Mouse (Mus musculus) spleen, embryonic (tissue): ENCODE data around the gene Smg1.

ENCODE experiments used
- CTCF ChIA-PET: fragments of 350-600 bp; sonication (Branson Sonifier 250); formaldehyde crosslinking; loops from one replicate; lab custom pipeline; 2022; lab: Charles Lee

The Smg1 gene

GRCm38 (mm10) chr7:118250482-118251160 lies 7.2 kb upstream of the Smg1 start:
- CTCF ChIA-PET: no interaction called here

GRCm38 (mm10) chr7:118249563-118249962 lies 6.1 kb upstream of the Smg1 start:
- CTCF ChIA-PET: interaction anchor here (0.6 kb wide), 1 partner anchor 804 kb away, joined by 3 read pairs; no protein-coding TSS in a partner anchor

DNA sequence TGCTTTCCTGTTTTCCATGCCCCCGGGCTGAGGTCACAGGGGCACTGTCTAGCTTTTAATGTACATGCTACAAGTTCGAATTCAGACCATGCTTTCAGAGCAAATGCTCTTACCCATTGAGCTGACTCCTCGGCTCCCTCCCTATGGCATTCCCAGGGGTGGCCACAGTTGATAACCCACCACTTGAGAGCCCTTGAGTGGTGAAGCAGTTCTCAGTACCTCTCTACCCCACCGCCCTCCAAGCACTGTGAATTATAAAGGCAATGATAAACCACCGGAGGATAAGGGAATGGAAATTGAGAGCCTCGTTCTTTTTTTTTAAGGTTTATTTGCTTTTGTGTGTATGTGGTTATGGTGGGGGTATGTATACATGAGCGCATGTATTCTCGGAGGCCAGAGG lies 4.6 kb upstream of the Smg1 start:
- CTCF ChIA-PET: interaction anchor here (1.0 kb wide), 1 partner anchor 15 kb away, joined by 7 read pairs; no protein-coding TSS in a partner anchor

DNA sequence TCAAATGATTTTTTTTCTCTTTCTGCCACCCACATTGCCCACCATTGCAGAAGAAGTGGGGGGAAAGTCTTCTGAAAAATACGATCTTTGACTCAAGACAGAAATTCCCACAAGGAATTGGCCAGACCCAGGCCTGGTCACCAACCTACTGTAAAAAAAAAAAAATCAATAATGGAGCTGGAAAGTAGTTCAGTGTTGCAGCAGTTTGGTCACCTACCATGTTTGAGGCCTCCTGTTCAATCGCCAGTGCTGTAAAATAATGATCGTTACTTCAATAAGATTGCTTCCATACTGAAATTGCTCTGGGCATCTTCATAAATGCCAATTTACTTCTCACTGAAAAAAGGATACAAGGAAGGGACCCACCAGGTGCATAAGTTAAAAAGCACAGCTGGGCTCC lies 1.8 kb upstream of the Smg1 start:
- CTCF ChIA-PET: interaction anchor here (0.7 to 1.6 kb wide), 2 partner anchors 31 to 441 kb away, joined by 3 to 5 read pairs; no protein-coding TSS in a partner anchor

- CTCF ChIA-PET: interaction anchor here (1.1 kb wide), 1 partner anchor 10 kb away, joined by 3 read pairs; no protein-coding TSS in a partner anchor
These were observed 508 bp downstream of the Smg1 start for GRCm38 (mm10) chr7:118242911-118243412.

DNA sequence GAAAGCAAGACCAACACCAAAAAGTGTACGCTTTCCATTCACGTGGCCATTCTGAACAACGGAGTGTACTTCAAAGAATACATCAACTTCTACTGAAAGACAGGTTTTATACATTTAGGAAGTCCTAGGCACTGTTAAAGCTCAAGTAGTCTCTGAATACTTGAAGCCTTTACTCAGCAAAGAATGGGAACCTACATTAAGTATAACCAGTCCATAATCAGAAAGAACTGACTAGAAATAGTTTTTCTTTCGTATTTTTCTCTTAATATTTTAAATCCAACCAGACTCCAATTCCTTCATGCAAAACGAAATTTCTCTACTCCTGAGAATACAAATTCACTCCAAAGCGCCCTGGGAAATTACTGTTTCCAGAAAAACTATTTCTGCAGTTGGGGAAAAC lies 1.2 kb downstream of the Smg1 start:
- CTCF ChIA-PET: no interaction called here

- CTCF ChIA-PET: no interaction called here
These were observed 3.1 kb downstream of the Smg1 start for GRCm38 (mm10) chr7:118240402-118240801.

DNA sequence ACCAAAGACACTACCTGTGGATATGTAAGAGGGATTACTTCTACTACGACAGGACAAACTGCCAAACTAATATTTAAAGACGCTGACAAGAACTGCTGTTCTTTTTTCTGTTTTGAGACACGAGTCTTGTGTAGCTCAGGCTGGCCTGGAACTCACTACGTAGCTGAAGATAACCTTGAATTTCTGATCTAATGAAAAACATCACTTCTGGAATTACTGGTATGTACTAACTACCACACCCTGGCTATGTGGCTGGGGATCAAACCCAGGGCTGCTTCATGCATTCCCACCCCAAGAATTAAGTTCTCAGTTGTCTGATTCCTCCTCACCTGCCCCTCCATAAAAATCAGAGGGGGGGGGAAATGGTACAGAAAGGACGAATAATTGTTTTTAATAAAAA lies 3.5 kb downstream of the Smg1 start:
- CTCF ChIA-PET: no interaction called here

- CTCF ChIA-PET: interaction anchor here (1.3 kb wide), 1 partner anchor 41 kb away, joined by 3 read pairs; no protein-coding TSS in a partner anchor
These were observed 6.5 kb downstream of the Smg1 start for GRCm38 (mm10) chr7:118236949-118237348.

GRCm38 (mm10) chr7:118234236-118234635 lies 9.2 kb downstream of the Smg1 start:
- CTCF ChIA-PET: no interaction called here

GRCm38 (mm10) chr7:118232613-118233012 lies 10.9 kb downstream of the Smg1 start:
- CTCF ChIA-PET: interaction anchor here (0.5 to 1.2 kb wide), 2 partner anchors 15 to 63 kb away, joined by 7 to 9 read pairs; no protein-coding TSS in a partner anchor

- CTCF ChIA-PET: no interaction called here
These were observed 23.7 kb downstream of the Smg1 start for GRCm38 (mm10) chr7:118219777-118220176.

DNA sequence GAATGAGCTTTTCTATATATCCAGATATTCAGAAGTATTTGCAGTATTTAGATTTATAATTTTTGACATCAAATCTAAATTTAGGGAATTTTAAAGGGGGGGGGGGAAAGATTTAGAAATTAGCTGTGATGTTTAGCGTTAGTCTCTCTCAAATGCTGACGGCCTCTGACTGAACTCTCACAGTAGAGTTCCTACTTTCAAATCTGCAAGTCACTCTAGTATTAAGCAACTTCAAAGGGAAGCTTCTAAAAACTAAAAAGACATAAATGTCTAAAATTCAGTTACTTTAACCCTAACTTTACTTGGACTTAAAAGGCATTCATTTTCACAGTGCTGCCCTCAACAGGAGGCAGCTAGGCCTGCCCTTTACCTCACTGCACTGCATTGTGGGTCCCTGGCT lies 37.1 kb downstream of the Smg1 start:
- CTCF ChIA-PET: no interaction called here

GRCm38 (mm10) chr7:118195756-118196155 lies 47.7 kb downstream of the Smg1 start:
- CTCF ChIA-PET: interaction anchor here (0.5 kb wide), 1 partner anchor 1306 kb away, joined by 4 read pairs; no protein-coding TSS in a partner anchor

GRCm38 (mm10) chr7:118185878-118186277 lies 57.6 kb downstream of the Smg1 start:
- CTCF ChIA-PET: no interaction called here

DNA sequence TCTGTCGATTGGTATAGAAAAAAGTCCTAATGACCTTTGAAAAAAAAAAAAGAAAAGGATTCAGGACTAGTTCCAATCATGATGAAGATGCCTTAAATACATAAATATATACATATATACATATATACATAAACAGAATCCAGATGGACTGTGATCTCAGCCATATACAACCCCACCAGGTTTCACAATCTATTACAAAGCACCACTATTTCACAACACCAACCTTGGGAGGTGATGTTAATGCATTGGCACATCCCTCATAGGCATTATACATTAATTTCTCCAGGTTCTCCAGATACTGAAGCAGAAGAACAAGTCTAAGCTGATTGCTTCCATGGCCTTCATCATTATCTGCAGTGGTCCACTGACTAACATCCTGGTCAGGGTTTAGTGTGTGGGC lies 58.9 kb downstream of the Smg1 start:
- CTCF ChIA-PET: interaction anchor here (0.6 to 0.7 kb wide), 2 partner anchors 64 to 95 kb away, joined by 3 to 6 read pairs; no protein-coding TSS in a partner anchor

DNA sequence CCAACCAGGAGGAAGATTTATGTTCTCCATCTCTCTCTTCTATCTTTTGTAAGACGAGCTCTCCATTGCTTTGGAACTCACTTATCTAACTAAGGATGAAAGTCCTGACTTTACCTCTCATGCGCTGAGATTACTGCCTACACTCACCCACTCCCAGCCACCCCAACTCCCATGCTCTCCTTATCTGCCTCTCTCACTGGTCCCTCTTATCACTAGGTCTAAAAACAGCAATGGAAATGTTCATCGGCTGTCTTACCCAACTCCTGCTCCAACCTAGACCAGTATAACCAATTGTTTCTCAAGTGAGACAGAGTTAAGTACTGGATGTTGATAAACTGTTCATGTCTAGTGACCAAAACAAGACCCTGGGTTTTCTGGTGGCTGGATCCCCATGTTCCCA lies 62.3 kb downstream of the Smg1 start:
- CTCF ChIA-PET: no interaction called here

DNA sequence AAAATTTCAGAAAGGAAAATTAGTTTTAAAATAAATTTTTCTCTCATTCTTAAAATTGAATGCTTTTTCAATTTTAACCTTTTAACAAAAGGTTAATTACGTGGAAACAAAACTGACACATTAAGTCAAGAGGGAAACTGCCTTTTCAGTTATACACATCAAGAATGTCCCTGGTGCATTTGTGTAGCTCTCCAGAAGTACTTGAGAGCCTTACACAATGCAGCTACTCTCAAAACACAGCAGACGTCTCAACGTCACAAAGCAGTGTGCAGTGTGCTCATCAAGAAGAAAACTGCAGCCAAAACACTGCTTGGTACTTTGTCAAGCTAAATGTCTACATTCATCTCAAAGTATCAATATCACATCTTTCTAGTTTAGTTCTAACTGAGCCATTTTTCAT lies 63.7 kb downstream of the Smg1 start:
- CTCF ChIA-PET: no interaction called here

- CTCF ChIA-PET: no interaction called here
These were observed 67.6 kb downstream of the Smg1 start for GRCm38 (mm10) chr7:118175821-118176355.

DNA sequence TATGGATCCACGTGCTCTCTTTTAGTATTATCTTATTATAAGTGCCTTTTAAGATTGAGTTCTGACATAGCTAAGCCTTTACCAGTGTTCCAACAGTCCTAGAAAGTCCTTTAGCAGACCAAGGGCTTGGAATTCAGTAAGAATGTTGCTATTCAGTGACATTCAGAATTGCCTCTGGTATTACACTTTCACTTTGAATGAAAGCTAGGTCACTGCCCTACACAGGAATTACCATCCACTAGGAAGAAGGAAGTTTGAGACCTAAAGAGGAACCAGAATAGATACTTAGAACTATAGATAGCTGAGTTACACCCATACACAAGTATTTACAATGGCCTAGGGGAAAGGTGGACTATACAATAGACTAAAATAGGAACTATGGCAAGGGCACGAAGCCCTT lies 73.3 kb downstream of the Smg1 start:
- CTCF ChIA-PET: interaction anchor here (1.0 kb wide), 1 partner anchor 9 kb away, joined by 5 read pairs; no protein-coding TSS in a partner anchor

GRCm38 (mm10) chr7:118163006-118163405 lies 80.5 kb downstream of the Smg1 start:
- CTCF ChIA-PET: no interaction called here

- CTCF ChIA-PET: no interaction called here
These were observed 83.3 kb downstream of the Smg1 start for GRCm38 (mm10) chr7:118160121-118160520.

GRCm38 (mm10) chr7:118156461-118156860 lies 87.0 kb downstream of the Smg1 start:
- CTCF ChIA-PET: no interaction called here
